Mouse (Mus musculus) MEL (cell line): ENCODE data around the gene Nfxl1. TPM values are rescaled to one million over a fixed set of nuclear protein-coding genes. Genes with fewer than 3 reads are reported as not detected.
A peak's percentile ranks its signal among the peaks of the same experiment; 100 is the strongest.

ENCODE experiments used
- DNase-seq: peaks from one replicate; pipeline ENCODE4 v3.0.0; 2011; ENCODE audit warnings: low read depth, low spot score
- H3K27ac ChIP-seq: 2 replicates; pipeline ENCODE4 v1.5.1; 2012; ENCODE audit warnings: low read depth, mild to moderate bottlenecking, control low read depth, low read length, moderate library complexity; ENCODE audit not compliant: control insufficient read depth
- H3K27me3 ChIP-seq, 2 experiments: fragments of 150-350 bp in 1 of 2; sonication (generic) in 1 of 2; 2 replicates each; pipeline ENCODE4 v1.6.1; 2012; ENCODE audit warnings: low read length in 2 of 2, mild to moderate bottlenecking in 2 of 2, improper control_type of control experiment in 1 of 2, moderate library complexity in 1 of 2; ENCODE audit not compliant: insufficient read depth in 2 of 2, control insufficient read depth in 1 of 2
- H3K36me3 ChIP-seq, 2 experiments: 2 replicates each; pipeline ENCODE4 v1.6.1; 2012 to 2014; ENCODE audit warnings: low read length in 2 of 2, improper control_type of control experiment in 1 of 2, inconsistent platforms in 1 of 2, mild to moderate bottlenecking in 1 of 2; ENCODE audit not compliant: insufficient read depth in 2 of 2, control insufficient read depth in 1 of 2
- H3K4me1 ChIP-seq, 2 experiments: fragments of 150-350 bp in 1 of 2; sonication (generic) in 1 of 2; 2 replicates each; pipeline ENCODE4 v1.6.1; 2012; ENCODE audit warnings: low read length in 2 of 2, improper control_type of control experiment in 1 of 2, mild to moderate bottlenecking in 1 of 2; ENCODE audit not compliant: insufficient read depth in 2 of 2, control insufficient read depth in 1 of 2
- H3K4me3 ChIP-seq, 2 experiments: fragments of 150-350 bp in 1 of 2; sonication (generic) in 1 of 2; 2 replicates each; pipeline ENCODE4 v1.5.1; 2012; ENCODE audit warnings: low read depth in 2 of 2, low read length in 2 of 2, mild to moderate bottlenecking in 2 of 2, moderate library complexity in 2 of 2, control low read depth in 1 of 2, improper control_type of control experiment in 1 of 2; ENCODE audit not compliant: control insufficient read depth in 1 of 2, insufficient read depth in 1 of 2
- H3K79me2 ChIP-seq: 2 replicates; pipeline ENCODE4 v1.6.1; 2012; ENCODE audit warnings: mild to moderate bottlenecking, low read length, moderate library complexity; ENCODE audit not compliant: control insufficient read depth, poor library complexity, insufficient read depth
- H3K9ac ChIP-seq: 2 replicates; pipeline ENCODE4 v1.6.1; 2012; ENCODE audit warnings: low read depth, mild to moderate bottlenecking, control low read depth, low read length, moderate library complexity; ENCODE audit not compliant: control insufficient read depth, poor library complexity, severe bottlenecking
- H3K9me3 ChIP-seq: fragments of 150-350 bp; sonication (generic); replicated peaks from 2 replicates; pipeline ENCODE4 v1.6.1; 2012; ENCODE audit warnings: mild to moderate bottlenecking, low read length, improper control_type of control experiment, moderate library complexity; ENCODE audit not compliant: insufficient read depth
- CHD1 ChIP-seq: IDR thresholded peaks from 2 replicates; pipeline ENCODE4 v1.6.1; 2012; ENCODE audit warnings: low read depth, mild to moderate bottlenecking, inconsistent platforms, low read length, improper control_type of control experiment
- CTCF ChIP-seq, 3 experiments: IDR thresholded peaks in 2 of 3; conservative IDR thresholded peaks in 1 of 3; 2 replicates each; pipeline ENCODE4 v1.5.1; 2011 to 2012; ENCODE audit warnings: low read length in 3 of 3, low read depth in 2 of 3, mild to moderate bottlenecking in 2 of 3, improper control_type of control experiment in 1 of 3, inconsistent platforms in 1 of 3, mixed read lengths in 1 of 3, moderate library complexity in 1 of 3; ENCODE audit not compliant: control insufficient read depth in 1 of 3, insufficient read depth in 1 of 3, poor library complexity in 1 of 3, severe bottlenecking in 1 of 3
- ELF1 ChIP-seq: IDR thresholded peaks from 2 replicates; pipeline ENCODE4 v1.6.1; 2014; ENCODE audit warnings: low read depth, mild to moderate bottlenecking, inconsistent platforms, low read length, improper control_type of control experiment, moderate library complexity
- GATA1 ChIP-seq: IDR thresholded peaks from 2 replicates; pipeline ENCODE4 v1.6.1; 2011; ENCODE audit warnings: low read depth, low read length, improper control_type of control experiment
- HCFC1 ChIP-seq: IDR thresholded peaks from 2 replicates; pipeline ENCODE4 v1.6.1; 2012; ENCODE audit warnings: low read depth, mild to moderate bottlenecking, inconsistent platforms, low read length, improper control_type of control experiment, moderate library complexity
- JUND ChIP-seq: IDR thresholded peaks from 2 replicates; pipeline ENCODE4 v1.6.1; 2011; ENCODE audit warnings: low read depth, mild to moderate bottlenecking, improper control_type of control experiment, low read length
- KAT2A ChIP-seq: conservative IDR thresholded peaks from 2 replicates; pipeline ENCODE4 v1.6.1; 2012; ENCODE audit warnings: low read depth, low read length, improper control_type of control experiment, inconsistent platforms
- MAFK ChIP-seq: IDR thresholded peaks from 2 replicates; pipeline ENCODE4 v1.6.1; 2011; ENCODE audit warnings: low read depth, mild to moderate bottlenecking, low read length, improper control_type of control experiment, borderline replicate concordance
- MAX ChIP-seq: IDR thresholded peaks from 2 replicates; pipeline ENCODE4 v1.6.1; 2011; ENCODE audit warnings: low read length, improper control_type of control experiment
- MAZ ChIP-seq: IDR thresholded peaks from 2 replicates; pipeline ENCODE4 v1.6.1; 2012; ENCODE audit warnings: low read depth, mild to moderate bottlenecking, inconsistent platforms, low read length, improper control_type of control experiment
- MEF2A ChIP-seq: IDR thresholded peaks from 2 replicates; pipeline ENCODE4 v1.6.1; 2014; ENCODE audit warnings: low read depth, mild to moderate bottlenecking, inconsistent platforms, low read length, improper control_type of control experiment; ENCODE audit not compliant: poor library complexity, insufficient replicate concordance, severe bottlenecking; ENCODE audit errors: extremely low read depth
- MXI1 ChIP-seq: IDR thresholded peaks from 2 replicates; pipeline ENCODE4 v1.6.1; 2011; ENCODE audit warnings: mild to moderate bottlenecking, low read depth, low read length, improper control_type of control experiment
- MYB ChIP-seq: IDR thresholded peaks from 2 replicates; pipeline ENCODE4 v1.6.1; 2011; ENCODE audit warnings: mild to moderate bottlenecking, low read depth, low read length, improper control_type of control experiment
- POLR2A ChIP-seq, 2 experiments: IDR thresholded peaks; 2 replicates each; pipeline ENCODE4 v1.6.1; 2011 to 2012; ENCODE audit warnings: low read length in 2 of 2, mild to moderate bottlenecking in 2 of 2, control low read depth in 1 of 2, improper control_type of control experiment in 1 of 2, low read depth in 1 of 2, moderate library complexity in 1 of 2; ENCODE audit not compliant: control insufficient read depth in 1 of 2, insufficient read depth in 1 of 2, poor library complexity in 1 of 2
- POLR2AphosphoS2 ChIP-seq: IDR thresholded peaks from 2 replicates; pipeline ENCODE4 v1.6.1; 2011; ENCODE audit warnings: low read length, improper control_type of control experiment
- POLR2AphosphoS5 ChIP-seq: IDR thresholded peaks from 2 replicates; pipeline ENCODE4 v1.6.1; 2012; ENCODE audit warnings: low read depth, borderline replicate concordance, mild to moderate bottlenecking, inconsistent platforms, low read length, moderate library complexity, mixed read lengths
- RCOR1 ChIP-seq: IDR thresholded peaks from 2 replicates; pipeline ENCODE4 v1.6.1; 2012; ENCODE audit warnings: low read depth, mild to moderate bottlenecking, inconsistent platforms, low read length, improper control_type of control experiment
- SIN3A ChIP-seq: IDR thresholded peaks from 2 replicates; pipeline ENCODE4 v1.6.1; 2012; ENCODE audit warnings: low read length, improper control_type of control experiment, inconsistent platforms
- SMC3 ChIP-seq: IDR thresholded peaks from 2 replicates; pipeline ENCODE4 v1.6.1; 2011; ENCODE audit warnings: low read depth, low read length, improper control_type of control experiment
- TAL1 ChIP-seq: IDR thresholded peaks from 2 replicates; pipeline ENCODE4 v1.6.1; 2012; ENCODE audit warnings: mild to moderate bottlenecking, inconsistent platforms, low read length, moderate library complexity, mixed read lengths
- TCF12 ChIP-seq: IDR thresholded peaks from 2 replicates; pipeline ENCODE4 v1.6.1; 2014; ENCODE audit warnings: low read depth, mild to moderate bottlenecking, inconsistent platforms, low read length, improper control_type of control experiment, moderate library complexity
- UBTF ChIP-seq: IDR thresholded peaks from 2 replicates; pipeline ENCODE4 v1.6.1; 2012; ENCODE audit warnings: low read depth, mild to moderate bottlenecking, inconsistent platforms, low read length, improper control_type of control experiment, moderate library complexity, borderline replicate concordance; ENCODE audit not compliant: insufficient read depth
- USF1 ChIP-seq: IDR thresholded peaks from 2 replicates; pipeline ENCODE4 v1.6.1; 2014; ENCODE audit warnings: low read depth, mild to moderate bottlenecking, inconsistent platforms, low read length, improper control_type of control experiment, moderate library complexity
- USF2 ChIP-seq, 2 experiments: IDR thresholded peaks; 2 replicates each; pipeline ENCODE4 v1.6.1; 2011 to 2012; ENCODE audit warnings: improper control_type of control experiment in 2 of 2, low read length in 2 of 2, borderline replicate concordance in 1 of 2, inconsistent platforms in 1 of 2, low read depth in 1 of 2, mild to moderate bottlenecking in 1 of 2; ENCODE audit not compliant: insufficient read depth in 1 of 2
- ZC3H11A ChIP-seq: IDR thresholded peaks from 2 replicates; pipeline ENCODE4 v1.6.1; 2012; ENCODE audit warnings: low read depth, mild to moderate bottlenecking, inconsistent platforms, low read length, improper control_type of control experiment
- ZKSCAN1 ChIP-seq: IDR thresholded peaks from 2 replicates; pipeline ENCODE4 v1.6.1; 2012; ENCODE audit warnings: low read depth, mild to moderate bottlenecking, inconsistent platforms, low read length, improper control_type of control experiment, moderate library complexity
- ZMIZ1 ChIP-seq: IDR thresholded peaks from 2 replicates; pipeline ENCODE4 v1.6.1; 2012; ENCODE audit warnings: low read depth, mild to moderate bottlenecking, inconsistent platforms, low read length, improper control_type of control experiment, moderate library complexity
- polyA plus RNA-seq, 2 experiments: library from polyadenylated mRNA; stranded (reverse) in 1 of 2; unstranded in 1 of 2; fragments of >175 nt in 1 of 2; fragments of >200 nt in 1 of 2; gene quantifications; 2 replicates each; pipeline versions ENCODE4 v1.2.1 to v1.2.4; 2012; ENCODE audit warnings: low replicate concordance in 2 of 2, low read depth in 1 of 2; ENCODE audit not compliant: insufficient read length in 2 of 2, insufficient read depth in 1 of 2, missing spikeins in 1 of 2
- total RNA-seq: library from RNA; depleted of rRNA; stranded (reverse); fragments of 300-350 nt; gene quantifications from 2 replicates; pipeline ENCODE4 v1.2.3, GENCODE M21; 2012

Gene Nfxl1
- total and polyA plus RNA-seq, 3 experiments: 13.5 to 18.9 TPM; not detected in 1

- no peak for TF ChIP-seq USF2 (IDR thresholded peaks at IDR 0.05; ENCODE audit: borderline replicate concordance in 1 of 2, insufficient read depth in 1 of 2, low read depth in 1 of 2, low read length in 2 of 2)
- TF ChIP-seq SMC3: no peak
- TF ChIP-seq POLR2AphosphoS5: no peak
- no peak for TF ChIP-seq SIN3A
- TF ChIP-seq ZC3H11A: no peak
- peak; percentile 92 for TF ChIP-seq RCOR1
- TF ChIP-seq UBTF: no peak
- TF ChIP-seq POLR2AphosphoS2: no peak
- no peak for TF ChIP-seq USF1
- TF ChIP-seq MEF2A: no peak
- peak; percentile 75 for TF ChIP-seq MAX
- no peak for TF ChIP-seq ELF1
- TF ChIP-seq JUND: no peak
- 0 out of 2 replicates have a peak, but pooled peaks have one; percentile 31 for TF ChIP-seq GATA1
- TF ChIP-seq CTCF (IDR thresholded peaks at IDR 0.05 in 2 of 3, conservative IDR thresholded peaks at IDR 0.05 in 1 of 3; ENCODE audit: control insufficient read depth in 1 of 3, insufficient read depth in 1 of 3, low read depth in 2 of 3, low read length in 3 of 3, poor library complexity in 1 of 3, severe bottlenecking in 1 of 3): no peak
- TF ChIP-seq ZKSCAN1: no peak
Observed at GRCm38 (mm10) chr5:72560976-72561628, 1.6 kb upstream of the Nfxl1 start (continued).

GRCm38 (mm10) chr5:72558716-72559526 lies 563 bp downstream of the Nfxl1 start:
- Histone ChIP-seq H3K36me3 (peaks cover 5 to 30% of the 10 kb centered on the region in 2 experiments), H3K27ac (peak overlapping the region; percentile 59; the same call in 1 of the 2 replicates), H3K9me3 (no peaks in the 10 kb centered on the region), H3K4me1 (peaks cover 4 to 11% of the 10 kb centered on the region in 2 experiments), H3K4me3 (peak overlapping the region; percentile 77 to 100), H3K9ac (peak overlapping the region; percentile 97), H3K27me3 (no peaks in the 10 kb centered on the region), H3K79me2 (peaks cover 11% of the 10 kb centered on the region)
- TF ChIP-seq POLR2A (IDR thresholded peaks at IDR 0.05; ENCODE audit: control insufficient read depth in 1 of 2, insufficient read depth in 1 of 2, low read depth in 1 of 2, low read length in 2 of 2, poor library complexity in 1 of 2): 0 out of 4 replicates have a peak, but pooled peaks of 1 of the 2 experiments have one; percentile 21
- TF ChIP-seq HCFC1: peak; percentile 13; the same call in 1 of the 2 replicates
- TF ChIP-seq CHD1: no peak
- TF ChIP-seq MYB: no peak
- no peak for TF ChIP-seq MAZ
- no peak for TF ChIP-seq KAT2A
- no peak for TF ChIP-seq USF1
- TF ChIP-seq MAX: no peak
- no peak for TF ChIP-seq SMC3
- no peak for TF ChIP-seq CTCF (IDR thresholded peaks at IDR 0.05 in 2 of 3, conservative IDR thresholded peaks at IDR 0.05 in 1 of 3; ENCODE audit: control insufficient read depth in 1 of 3, insufficient read depth in 1 of 3, low read depth in 2 of 3, low read length in 3 of 3, poor library complexity in 1 of 3, severe bottlenecking in 1 of 3)
- peak; percentile 55 for TF ChIP-seq TAL1
- no peak for TF ChIP-seq TCF12
- no peak for TF ChIP-seq MAFK
- no peak for TF ChIP-seq JUND
- TF ChIP-seq ZMIZ1: no peak
- peak; percentile 22; the same call in 1 of the 2 replicates for TF ChIP-seq SIN3A
- no peak for TF ChIP-seq MXI1
- peak; percentile 50 for DNase-seq
